Mouse (Mus musculus) thymus, adult 2 months (tissue): Measurements from ENCODE around the gene Apip. TPM values are rescaled to one million over a fixed set of nuclear protein-coding genes. Genes with fewer than 3 reads are reported as not detected.
A peak's percentile ranks its signal among the peaks of the same experiment; 100 is the strongest.

Experiments used
- DNase-seq: peaks from one replicate; pipeline ENCODE4 v3.0.0; 2021
- H3K27ac ChIP-seq: fragments of 200-500 bp; 2 replicates; pipeline ENCODE4 v1.5.1; 2012; ENCODE audit warnings: low read length, control low read depth; ENCODE audit not compliant: control insufficient read depth, insufficient read depth
- H3K27me3 ChIP-seq: fragments of 200-500 bp; 2 replicates; pipeline ENCODE4 v1.6.1; 2012; ENCODE audit warnings: mild to moderate bottlenecking, low read length, moderate library complexity, mixed read lengths; ENCODE audit not compliant: control insufficient read depth, insufficient read depth
- H3K36me3 ChIP-seq: fragments of 200-500 bp; 2 replicates; pipeline ENCODE4 v1.6.1; 2012; ENCODE audit warnings: mild to moderate bottlenecking, low read length, moderate library complexity; ENCODE audit not compliant: control insufficient read depth, insufficient read depth
- H3K4me1 ChIP-seq: fragments of 200-500 bp; replicated peaks from 2 replicates; pipeline ENCODE4 v1.6.1; 2012; ENCODE audit warnings: low read length; ENCODE audit not compliant: control insufficient read depth, insufficient read depth
- H3K4me3 ChIP-seq: fragments of 200-500 bp; 2 replicates; pipeline ENCODE4 v1.5.1; 2012; ENCODE audit warnings: mild to moderate bottlenecking, low read length, control low read depth, moderate library complexity; ENCODE audit not compliant: control insufficient read depth, insufficient read depth
- CTCF ChIP-seq: fragments of 200-500 bp; IDR thresholded peaks from 2 replicates; pipeline ENCODE4 v1.5.1; 2012; ENCODE audit warnings: mild to moderate bottlenecking, control low read depth, low read length, moderate library complexity, borderline replicate concordance; ENCODE audit not compliant: control insufficient read depth, poor library complexity, insufficient read depth; ENCODE audit errors: extremely low read depth
- POLR2A ChIP-seq: fragments of 200-500 bp; IDR thresholded peaks from 2 replicates; pipeline ENCODE4 v1.6.1; 2012; ENCODE audit warnings: mild to moderate bottlenecking, low read length, control low read depth, moderate library complexity; ENCODE audit not compliant: control insufficient read depth, poor library complexity, insufficient read depth; ENCODE audit errors: extremely low read depth
- WGBS: fragments of 180-500 bp; shearing (Covaris S2); methylation state at CpG from one replicate; pipeline ENCODE4 v1.1.7; 2018; 5-methylcytosine and 5-hydroxymethylcytosine counted together
- polyA plus RNA-seq: library from polyadenylated mRNA; depleted of rRNA; stranded (reverse); fragments of >200 nt; gene quantifications from 2 replicates; pipeline ENCODE4 v1.2.3, GENCODE M21; 2012; rRNA removed

The Apip gene
- polyA plus RNA-seq, 1 experiment, result 11.8 TPM

GRCm38 (mm10) chr2:103119197-103119854 lies 45.9 kb downstream of the Apip start:
- Histone ChIP-seq H3K4me3 (no peak overlapping the region), H3K27me3 (no peaks in the 10 kb centered on the region), H3K27ac (no peak overlapping the region), H3K4me1 (no peaks in the 10 kb centered on the region), H3K36me3 (no peaks in the 10 kb centered on the region)
- no peak for DNase-seq
- 66% methylated on average over 7 of the region's 7 CpGs for WGBS
- no peak for TF ChIP-seq CTCF
- TF ChIP-seq POLR2A, result no peak

- Histone ChIP-seq H3K27me3 (no peaks in the 10 kb centered on the region), H3K27ac (no peak overlapping the region), H3K4me3 (no peak overlapping the region), H3K4me1 (no peaks in the 10 kb centered on the region), H3K36me3 (no peaks in the 10 kb centered on the region)
- no peak for TF ChIP-seq POLR2A
- TF ChIP-seq CTCF, result no peak
- WGBS, result 78% methylated on average over 2 of the region's 2 CpGs
- DNase-seq, result no peak
These were observed 56.2 kb downstream of the Apip start for GRCm38 (mm10) chr2:103129676-103130075.

- TF ChIP-seq CTCF (no peak), POLR2A (no peak)
- Histone ChIP-seq H3K27me3 (no peaks in the 10 kb centered on the region), H3K4me1 (no peaks in the 10 kb centered on the region), H3K27ac (no peak overlapping the region), H3K4me3 (no peak overlapping the region), H3K36me3 (no peaks in the 10 kb centered on the region)
- peak; percentile 7 for DNase-seq
- WGBS, result 25% methylated on average over 4 of the region's 4 CpGs
These were observed 57.7 kb downstream of the Apip start for GRCm38 (mm10) chr2:103131145-103131544.

- H3K36me3 ChIP-seq, result no peaks in the 10 kb centered on the region
- no peak for DNase-seq
- no peaks in the 10 kb centered on the region for H3K27me3 ChIP-seq
- 26% methylated on average over 8 of the region's 8 CpGs for WGBS
- no peaks in the 10 kb centered on the region for H3K4me1 ChIP-seq
- H3K4me3 ChIP-seq, result no peak overlapping the region
- TF ChIP-seq CTCF, result no peak
- no peak for TF ChIP-seq POLR2A
- H3K27ac ChIP-seq, result no peak overlapping the region
These were observed 65.2 kb downstream of the Apip start for GRCm38 (mm10) chr2:103138529-103139265.

Other genes with a start within 250 kb of the Apip start
- gene Cd44, start 172.0 kb upstream of the Apip start, polyA plus RNA-seq, result 17.8 and 19.3 TPM in 2 replicates
- 17.0 and 21.2 TPM in 2 replicates for gene Pdhx, start 162 bp upstream of the Apip start, polyA plus RNA-seq
- gene Ehf, start 229.6 kb downstream of the Apip start, polyA plus RNA-seq, result 4.8 and 7.2 TPM in 2 replicates